Mouse (Mus musculus) lung, embryonic 14.5 days (tissue): ENCODE measurements around the gene Oxct2a. TPM values are rescaled to one million over a fixed set of nuclear protein-coding genes. Genes with fewer than 3 reads are reported as not detected.
"Not testable (repeated sequence)": the region's sequence is repeated elsewhere in the genome, so short reads cannot be mapped to it uniquely, and the experiment has no call there.

Source experiments
- ATAC-seq: fragments of 200-750 bp; cut with Nextera tagmentation; 2 replicates; pipeline ENCODE4 v1.8.0; 2017; ENCODE audit warnings: mild to moderate bottlenecking, moderate TSS enrichment, moderate library complexity; ENCODE audit not compliant: insufficient read depth
- DNase-seq: peaks from one replicate; pipeline ENCODE4 v3.0.0-alpha.2; 2015
- H3K27ac ChIP-seq: fragments of 300-500 bp; sonication (generic); 2 replicates; pipeline ENCODE4 v1.5.1; 2014; ENCODE audit warnings: low read depth, mild to moderate bottlenecking, moderate library complexity
- H3K27me3 ChIP-seq: fragments of 300-500 bp; sonication (generic); 2 replicates; pipeline ENCODE4 v1.6.1; 2014; ENCODE audit warnings: low read length, control low read depth; ENCODE audit not compliant: insufficient read depth
- H3K36me3 ChIP-seq: fragments of 300-500 bp; sonication (generic); 2 replicates; pipeline ENCODE4 v1.6.1; 2014; ENCODE audit warnings: control low read depth; ENCODE audit not compliant: insufficient read depth
- H3K4me1 ChIP-seq: fragments of 300-500 bp; sonication (generic); 2 replicates; pipeline ENCODE4 v1.6.1; 2014; ENCODE audit warnings: antibody characterized with exemption, control low read depth; ENCODE audit not compliant: insufficient read depth
- H3K4me2 ChIP-seq: fragments of 300-500 bp; sonication (generic); 2 replicates; pipeline ENCODE4 v1.6.1; 2014; ENCODE audit warnings: mild to moderate bottlenecking
- H3K4me3 ChIP-seq: fragments of 300-500 bp; sonication (generic); 2 replicates; pipeline ENCODE4 v1.5.1; 2014; ENCODE audit warnings: low read depth, low read length
- H3K9ac ChIP-seq: fragments of 300-500 bp; sonication (generic); 2 replicates; pipeline ENCODE4 v1.6.1; 2014
- H3K9me3 ChIP-seq: fragments of 300-500 bp; sonication (generic); 2 replicates; pipeline ENCODE4 v1.6.1; 2016; ENCODE audit warnings: low read depth, low read length, control low read depth
- CTCF ChIP-seq: IDR thresholded peaks from 2 replicates; pipeline ENCODE4 v1.5.1; 2016; ENCODE audit warnings: antibody characterized with exemption, low read depth
- WGBS: fragments of 180-500 bp; shearing (Covaris S2); extraction: QIAGEN DNeasy Blood & Tissue Kit; methylation state at CpG from one replicate; pipeline ENCODE4 v1.1.7; 2014; 5-methylcytosine and 5-hydroxymethylcytosine counted together
- polyA plus RNA-seq: library from polyadenylated mRNA; unstranded; fragments of >200 nt; fragmentation: Nextera tagmentation; extraction: Ambion mirVana; gene quantifications from 2 replicates; pipeline ENCODE4 v1.2.1, GENCODE M21; 2014

Oxct2a gene
- polyA plus RNA-seq, 1 experiment from 2014 or later = not detected

DNA sequence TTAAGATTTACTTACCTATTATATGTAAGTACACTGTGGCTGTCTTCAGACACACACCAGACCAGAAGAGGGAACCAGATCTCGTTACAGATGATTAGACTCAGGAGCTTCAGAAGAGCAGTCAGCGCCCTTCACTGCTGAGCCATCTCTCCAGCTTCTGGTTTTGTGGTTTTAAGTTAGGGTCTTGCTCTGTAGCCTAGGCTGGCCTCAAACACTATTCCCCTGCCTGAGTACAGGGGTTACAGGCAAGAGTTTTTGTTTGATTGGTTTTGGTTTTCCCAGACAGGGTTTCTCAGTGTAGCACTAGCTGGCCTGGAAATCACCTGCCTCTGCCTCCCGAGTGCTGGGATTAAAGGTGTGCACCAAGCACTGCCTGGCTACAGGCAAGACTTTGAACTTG lies 31.0 kb downstream of the Oxct2a start:
- Histone ChIP-seq H3K4me2 (no peak overlapping the region), H3K4me1 (no peaks in the 10 kb centered on the region), H3K9me3 (no peaks in the 10 kb centered on the region), H3K27ac (no peak overlapping the region), H3K27me3 (no peaks in the 10 kb centered on the region), H3K4me3 (no peak overlapping the region), H3K36me3 (peaks cover 99% of the 10 kb centered on the region), H3K9ac (no peak overlapping the region)
- WGBS = 81% methylated on average over 3 of the region's 3 CpGs
- ATAC-seq (no peak), DNase-seq (no peak)
- no peak for TF ChIP-seq CTCF

DNA sequence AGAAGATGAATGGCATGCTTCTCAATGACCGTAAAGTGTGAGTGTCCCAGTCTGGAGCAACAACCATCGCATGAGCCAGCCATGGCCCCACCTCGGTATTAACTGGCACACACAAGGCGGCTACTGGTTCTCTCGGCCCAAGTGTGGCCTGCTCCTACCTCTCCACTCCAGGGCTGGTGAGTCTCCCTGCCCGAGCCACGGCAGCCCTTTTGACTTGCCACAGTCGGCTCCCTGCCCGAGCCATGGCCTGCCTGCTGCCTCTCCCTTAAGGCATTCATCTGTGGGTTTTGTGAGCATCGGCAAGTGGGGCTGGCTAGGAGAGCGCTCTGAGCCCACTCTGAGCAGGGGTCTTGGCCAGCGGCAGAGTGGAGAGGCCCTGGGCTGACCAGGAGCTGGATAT lies 34.4 kb downstream of the Oxct2a start:
- Histone ChIP-seq H3K9me3 (no peaks in the 10 kb centered on the region), H3K4me2 (no peak overlapping the region), H3K27ac (no peak overlapping the region), H3K4me1 (peaks cover 9% of the 10 kb centered on the region), H3K4me3 (no peak overlapping the region), H3K9ac (no peak overlapping the region), H3K27me3 (no peaks in the 10 kb centered on the region), H3K36me3 (peaks cover 90% of the 10 kb centered on the region)
- TF ChIP-seq CTCF = no peak
- WGBS = 88% methylated on average over 12 of the region's 12 CpGs
- no peak for ATAC-seq
- no peak for DNase-seq

DNA sequence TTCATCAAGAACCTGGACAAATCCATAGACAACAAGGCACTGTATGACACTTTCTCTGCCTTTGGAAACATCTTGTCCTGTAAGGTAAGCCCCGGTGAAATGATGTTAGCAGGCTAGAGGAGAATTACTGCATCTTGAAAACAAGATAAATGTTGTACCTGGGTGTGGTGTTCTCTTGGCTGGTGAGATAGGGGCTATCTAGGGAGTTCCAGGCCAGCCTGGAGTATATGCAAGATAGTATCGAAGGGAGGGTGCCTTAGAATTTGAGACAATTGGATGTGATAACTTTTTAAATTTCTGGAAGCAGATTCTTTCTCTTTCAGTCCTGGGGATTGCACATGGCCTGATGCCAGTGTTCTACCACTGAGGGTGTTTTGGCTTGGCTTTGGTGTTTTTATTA lies 36.6 kb downstream of the Oxct2a start:
- H3K9ac ChIP-seq = no peak overlapping the region
- H3K27me3 ChIP-seq = no peaks in the 10 kb centered on the region
- peak overlapping the region; percentile 96; the same call in 1 of the 2 replicates for H3K4me2 ChIP-seq
- DNase-seq = no peak
- H3K36me3 ChIP-seq = peaks cover 67% of the 10 kb centered on the region
- no peak overlapping the region for H3K4me3 ChIP-seq
- H3K9me3 ChIP-seq = no peaks in the 10 kb centered on the region
- ATAC-seq = no peak
- no peak for TF ChIP-seq CTCF
- H3K27ac ChIP-seq = no peak overlapping the region
- H3K4me1 ChIP-seq = peaks cover 9% of the 10 kb centered on the region
- WGBS = 91% methylated on average over 2 of the region's 2 CpGs

DNA sequence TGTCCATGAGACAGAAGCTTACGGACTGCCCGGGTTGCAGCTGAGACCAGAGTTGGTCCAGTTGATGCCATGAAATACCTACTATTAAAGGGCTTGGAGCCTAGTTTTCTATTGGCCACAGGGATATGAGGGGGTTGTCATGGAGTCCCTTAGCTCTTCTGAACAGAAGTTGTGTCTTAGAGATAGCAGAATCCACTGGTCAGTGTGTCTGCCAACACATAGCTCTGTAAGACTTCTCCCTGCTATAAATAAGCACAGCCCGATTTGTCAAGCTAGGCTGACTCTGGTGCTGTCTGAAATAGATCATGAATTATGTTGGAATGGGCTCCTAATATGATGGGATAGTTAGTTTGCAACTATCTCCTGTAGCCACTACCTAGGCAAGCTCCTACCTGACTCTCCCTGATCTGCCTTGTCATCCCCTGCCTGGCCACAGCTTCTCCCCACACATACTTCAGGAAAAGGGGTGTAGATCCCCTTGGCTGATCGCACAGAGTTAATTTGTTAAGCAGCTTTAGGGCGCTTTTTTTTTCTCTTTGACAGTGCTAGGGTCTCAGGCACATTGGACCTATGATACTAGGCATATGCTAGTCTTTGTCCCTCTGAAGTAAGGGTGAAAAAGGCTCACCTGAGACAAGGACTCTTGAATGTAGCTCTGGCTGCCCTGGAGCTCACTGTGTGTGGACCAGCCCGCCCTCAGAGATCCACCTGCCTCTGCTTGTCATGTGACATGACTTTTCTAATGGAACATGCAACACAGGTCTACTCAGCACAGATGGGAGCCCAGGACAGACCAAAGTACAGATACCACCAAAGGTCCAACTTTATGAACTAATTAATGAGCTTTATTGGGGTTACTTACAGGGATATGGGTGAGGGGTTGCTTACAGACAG lies 38.5 kb downstream of the Oxct2a start:
- Histone ChIP-seq H3K36me3 (peaks cover 50% of the 10 kb centered on the region), H3K4me1 (peaks cover 9% of the 10 kb centered on the region), H3K4me3 (peak overlapping the region; percentile 59), H3K9ac (peak overlapping the region; percentile 65), H3K9me3 (no peaks in the 10 kb centered on the region), H3K4me2 (peak overlapping the region; percentile 96), H3K27me3 (no peaks in the 10 kb centered on the region), H3K27ac (0 out of 2 replicates have a peak overlapping the region, but pooled peaks have one; percentile 38)
- ATAC-seq = no peak
- no peak for DNase-seq
- no peak for TF ChIP-seq CTCF
- 64% methylated on average over 6 of the region's 6 CpGs for WGBS

DNA sequence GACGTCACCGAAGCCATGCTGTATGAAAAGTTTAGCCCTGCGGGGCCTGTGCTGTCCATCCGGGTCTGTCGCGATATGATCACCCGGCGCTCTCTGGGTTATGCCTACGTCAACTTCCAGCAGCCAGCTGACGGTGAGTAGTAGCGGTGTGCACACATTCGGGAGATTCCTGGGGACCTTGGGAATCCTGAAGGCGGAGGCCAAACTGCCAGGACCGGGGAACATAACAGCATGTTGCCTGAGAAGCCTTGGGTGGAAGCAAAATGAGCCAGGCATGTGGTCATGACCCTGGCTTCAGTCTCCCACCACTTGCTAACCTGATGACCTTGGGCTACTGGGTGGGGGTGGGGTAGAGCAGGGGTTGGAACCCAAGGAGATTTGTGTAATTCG lies 39.8 kb downstream of the Oxct2a start:
- peak; percentile 32 for DNase-seq
- peak overlapping the region; percentile 96 for H3K4me2 ChIP-seq
- H3K27ac ChIP-seq = peak overlapping the region; percentile 24; the same call in 1 of the 2 replicates
- not testable (repeated sequence) for H3K4me1 ChIP-seq, H3K27me3 ChIP-seq, H3K9me3 ChIP-seq
- 2% methylated on average over 10 of the region's 15 CpGs for WGBS
- H3K9ac ChIP-seq = peak overlapping the region; percentile 65
- H3K36me3 ChIP-seq = peaks cover 37% of the 10 kb centered on the region
- peak overlapping the region; percentile 59 for H3K4me3 ChIP-seq
- peak; percentile 35; the same call in 1 of the 2 replicates for ATAC-seq

DNA sequence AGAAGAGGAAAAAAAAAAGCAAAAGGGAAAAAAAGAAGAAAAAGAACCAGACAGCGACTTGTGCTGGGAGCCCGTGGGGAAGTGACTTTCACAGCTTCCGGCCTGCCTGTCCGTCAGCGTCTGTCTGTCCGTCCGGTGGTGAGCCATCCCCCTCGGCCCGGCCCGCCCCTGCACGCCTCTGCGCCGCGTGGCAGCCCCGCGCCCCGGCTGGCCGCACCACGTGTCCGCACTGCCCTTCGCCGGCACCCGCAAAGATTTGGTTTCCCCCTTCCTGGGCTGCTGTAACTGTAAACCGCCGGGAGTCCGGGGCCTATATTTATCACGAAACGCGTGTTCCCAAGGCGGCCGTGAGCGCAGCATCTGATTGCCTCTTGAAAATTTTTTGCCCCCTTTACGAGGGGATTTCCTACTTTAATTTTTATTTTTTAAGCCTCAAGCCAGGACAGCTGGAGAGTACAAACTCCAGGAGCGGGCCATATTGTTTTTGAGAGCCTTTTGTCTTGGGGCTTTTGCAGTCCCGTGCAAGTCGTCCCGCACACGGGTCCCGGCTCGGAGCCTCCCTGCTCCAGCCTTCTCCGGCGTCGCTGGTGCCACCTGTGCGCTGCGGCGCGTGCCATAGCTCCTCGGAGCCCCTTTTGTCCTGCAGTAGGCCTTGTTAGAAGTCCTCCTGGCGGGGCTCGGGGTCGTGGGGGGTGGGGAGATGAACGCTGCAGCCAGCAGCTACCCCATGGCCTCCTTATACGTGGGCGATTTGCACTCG lies 40.3 kb downstream of the Oxct2a start:
- peak; percentile 46 for DNase-seq
- H3K27ac ChIP-seq = peak overlapping the region; percentile 34; the same call in 1 of the 2 replicates
- peaks cover 31% of the 10 kb centered on the region for H3K36me3 ChIP-seq
- H3K4me1 ChIP-seq, H3K27me3 ChIP-seq, H3K9me3 ChIP-seq: not testable (repeated sequence)
- under 1% methylated on average over 46 of the region's 55 CpGs for WGBS
- ATAC-seq = peak; percentile 75
- peak overlapping the region; percentile 65 for H3K9ac ChIP-seq
- peak overlapping the region; percentile 59 for H3K4me3 ChIP-seq
- H3K4me2 ChIP-seq = peak overlapping the region; percentile 96

DNA sequence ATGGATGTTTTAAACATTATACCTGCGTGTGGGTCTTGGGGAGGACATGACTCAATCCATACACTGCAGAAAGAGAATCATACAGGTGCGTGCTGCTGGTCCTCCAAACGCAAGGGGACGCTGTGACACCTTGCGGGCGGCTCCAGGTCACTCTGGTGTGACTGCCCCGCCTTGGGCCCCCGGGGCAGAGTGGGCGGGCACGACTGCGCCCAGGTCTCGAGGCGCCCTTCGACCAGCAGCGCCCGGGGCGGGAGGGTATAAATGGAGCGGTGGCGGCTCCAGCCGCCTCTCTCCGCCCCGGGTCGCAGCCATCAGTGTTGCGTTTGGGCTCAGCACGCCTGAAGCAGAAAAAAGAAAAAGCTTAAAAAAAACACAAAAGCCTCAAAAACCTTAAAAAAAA lies 40.9 kb downstream of the Oxct2a start:
- Histone ChIP-seq H3K4me3 (peak overlapping the region; percentile 59), H3K27me3 (no peaks in the 10 kb centered on the region), H3K4me1 (peaks cover 9% of the 10 kb centered on the region), H3K9me3 (no peaks in the 10 kb centered on the region), H3K36me3 (peaks cover 25% of the 10 kb centered on the region), H3K9ac (peak overlapping the region; percentile 65), H3K27ac (peak overlapping the region; percentile 34; the same call in 1 of the 2 replicates), H3K4me2 (peak overlapping the region; percentile 96)
- ATAC-seq (peak; percentile 97), DNase-seq (peak; percentile 94)
- peak; percentile 84 for TF ChIP-seq CTCF
- under 1% methylated on average over 25 of the region's 25 CpGs for WGBS
